Mouse (Mus musculus): ENCODE measurements around the gene Vmn2r91.
"Not testable (repeated sequence)": the region's sequence is repeated elsewhere in the genome, so short reads cannot be mapped to it uniquely, and the experiment has no call there.

Gene Vmn2r91

DNA sequence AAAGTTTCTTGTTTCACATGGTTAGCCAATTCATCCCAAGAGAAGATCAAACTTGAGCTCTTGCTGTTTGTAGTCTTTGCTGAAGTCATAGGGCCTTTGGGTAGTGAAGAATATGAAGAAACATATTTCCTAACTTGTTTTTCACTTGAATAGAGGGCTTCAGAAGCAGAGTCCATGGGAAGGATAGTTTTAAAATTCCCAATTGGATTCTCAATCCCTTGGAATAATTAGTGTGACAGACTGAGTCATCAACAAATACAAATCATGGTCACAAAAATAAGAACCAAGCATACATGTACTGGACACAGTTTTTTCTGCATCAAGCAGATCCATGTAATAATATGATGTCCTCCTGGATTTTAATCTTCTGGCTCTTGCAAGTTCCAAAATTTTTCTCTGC, at the start of gene Vmn2r91:
TSS of gene Vmn2r91 (plus strand) at position 301 of the 400 bp plus-strand sequence.
- CTCF ChIA-PET, POLR2A ChIA-PET: not testable (repeated sequence)

DNA sequence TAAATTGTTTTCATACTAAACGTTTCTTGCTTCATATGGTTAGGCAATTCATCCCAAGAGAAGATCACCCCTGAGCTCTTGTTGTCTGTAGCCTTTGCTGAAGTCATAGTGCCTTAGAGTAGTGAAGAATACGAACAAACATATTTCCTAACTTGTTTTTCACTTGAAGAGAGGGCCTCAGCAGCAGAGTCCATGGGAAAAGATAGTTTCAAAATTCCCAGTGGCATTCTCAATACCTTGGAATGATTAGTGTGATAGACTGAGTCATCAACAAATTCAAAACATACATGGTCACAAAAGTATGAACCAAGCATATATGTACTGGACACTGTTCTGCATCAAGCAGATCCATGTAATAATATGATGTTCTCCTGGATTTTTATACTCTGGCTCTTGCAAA, 35.7 kb upstream of the Vmn2r91 start, which contains the start of gene Vmn2r124:
TSS of gene Vmn2r124 (plus strand) at position 301 of the 400 bp plus-strand sequence.
- POLR2A ChIA-PET = no interaction called here
- CTCF ChIA-PET = no interaction called here

DNA sequence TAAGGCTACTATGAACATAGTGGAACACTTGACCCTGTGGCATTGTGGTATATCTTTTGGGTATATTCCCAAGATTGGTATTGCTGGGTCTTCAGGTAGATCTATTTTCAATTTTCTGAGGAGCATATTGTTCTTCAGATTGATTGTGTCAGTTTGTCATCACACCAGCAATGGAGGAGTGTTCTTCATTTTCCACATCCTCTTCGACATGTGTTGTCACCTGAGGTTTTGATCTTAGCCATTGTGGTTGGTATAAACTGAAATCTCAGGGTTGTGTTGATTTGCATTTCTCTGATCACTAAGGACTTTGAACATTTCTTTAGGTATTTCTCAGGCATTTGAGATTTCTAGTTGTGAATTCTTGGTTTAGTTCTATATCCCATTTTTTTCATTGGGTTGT, 10.8 kb downstream of the Vmn2r91 start:
- CTCF ChIA-PET, POLR2A ChIA-PET: not testable (repeated sequence)

DNA sequence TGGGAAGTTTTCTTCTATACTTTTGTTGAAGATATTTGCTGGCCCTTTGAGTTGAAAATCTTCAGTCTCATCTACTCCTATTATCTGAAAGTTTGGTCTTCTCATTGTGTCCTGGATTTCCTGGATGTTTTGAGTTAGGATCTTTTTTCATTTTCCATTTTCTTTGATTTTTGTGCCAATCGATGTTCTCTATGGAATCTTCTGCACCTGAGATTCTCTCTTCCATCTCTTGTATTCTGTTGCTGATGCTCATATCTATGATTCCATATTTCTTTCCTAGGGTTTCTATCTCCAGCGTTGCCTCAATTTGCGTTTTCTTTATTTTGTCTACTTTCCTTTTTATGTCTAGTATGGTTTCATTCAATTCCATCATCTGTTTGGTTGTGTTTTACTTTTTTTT, 17.4 kb downstream of the Vmn2r91 start:
- CTCF ChIA-PET, POLR2A ChIA-PET: not testable (repeated sequence)

DNA sequence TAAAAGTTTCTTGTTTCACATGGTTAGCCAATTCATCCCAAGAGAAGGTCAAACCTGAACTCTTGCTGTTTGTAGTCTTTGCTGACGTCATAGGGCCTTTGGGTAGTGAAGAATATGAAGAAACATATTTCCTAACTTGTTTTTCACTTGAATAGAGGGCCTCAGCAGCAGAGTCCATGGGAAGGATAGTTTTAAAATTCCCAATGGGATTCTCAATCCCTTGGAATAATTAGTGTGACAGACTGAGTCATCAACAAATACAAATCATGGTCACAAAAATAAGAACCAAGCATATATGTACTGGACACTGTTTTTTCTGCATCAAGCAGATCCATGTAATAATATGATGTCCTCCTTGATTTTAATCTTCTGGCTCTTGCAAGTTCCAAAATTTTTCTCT, 66.8 kb downstream of the Vmn2r91 start, which contains the start of gene Vmn2r92:
TSS of gene Vmn2r92 (plus strand) at position 301 of the 400 bp plus-strand sequence.
- CTCF ChIA-PET, POLR2A ChIA-PET: not testable (repeated sequence)

DNA sequence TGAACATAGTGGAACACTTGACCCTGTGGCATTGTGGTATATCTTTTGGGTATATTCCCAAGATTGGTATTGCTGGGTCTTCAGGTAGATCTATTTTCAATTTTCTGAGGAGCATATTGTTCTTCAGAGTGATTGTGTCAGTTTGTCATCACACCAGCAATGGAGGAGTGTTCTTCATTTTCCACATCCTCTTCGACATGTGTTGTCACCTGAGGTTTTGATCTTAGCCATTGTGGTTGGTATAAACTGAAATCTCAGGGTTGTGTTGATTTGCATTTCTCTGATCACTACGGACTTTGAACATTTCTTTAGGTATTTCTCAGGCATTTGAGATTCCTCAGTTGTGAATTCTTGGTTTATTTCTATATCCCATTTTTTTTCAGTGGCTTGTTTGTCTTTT, 76.4 kb downstream of the Vmn2r91 start:
- POLR2A ChIA-PET, CTCF ChIA-PET: not testable (repeated sequence)
